Mouse (Mus musculus): ENCODE measurements around the gene Gm45233.
"Not testable (repeated sequence)": the region's sequence is repeated elsewhere in the genome, so short reads cannot be mapped to it uniquely, and the experiment has no call there.

The Gm45233 gene

GRCm38 (mm10) chr7:43443917-43444293 is at the start of gene Gm45233, which contains the start of gene Etfb:
Gene Gm45233, plus strand, starts transcription at chr7:43444128.
Gene Etfb, plus strand, starts transcription at chr7:43444083.
- DNase-seq, result peak; percentile 92 to 94

- no peak for DNase-seq
Measured at GRCm38 (mm10) chr7:43399501-43399900, 44.4 kb upstream of the Gm45233 start.

GRCm38 (mm10) chr7:43402718-43403117 is 41.2 kb upstream of the Gm45233 start:
- DNase-seq, result no peak

- DNase-seq, result no peak
Measured at GRCm38 (mm10) chr7:43407573-43407972, 36.4 kb upstream of the Gm45233 start.

- no peak for DNase-seq
Measured at GRCm38 (mm10) chr7:43408131-43408553, 35.8 kb upstream of the Gm45233 start, which contains the start of gene Siglecg. Gene Siglecg, plus strand, starts transcription at chr7:43408204.

- no peak for DNase-seq
Measured at GRCm38 (mm10) chr7:43409084-43409483, 34.8 kb upstream of the Gm45233 start.

GRCm38 (mm10) chr7:43411724-43412123 is 32.2 kb upstream of the Gm45233 start:
- DNase-seq, result not testable (repeated sequence)

- DNase-seq, result peak in 1 of 2 experiments; percentile 9
Measured at GRCm38 (mm10) chr7:43417298-43417697, 26.6 kb upstream of the Gm45233 start.

- DNase-seq, result peak; percentile 88 to 91
Measured at GRCm38 (mm10) chr7:43422995-43423617, 20.8 kb upstream of the Gm45233 start.

- no peak for DNase-seq
Measured at GRCm38 (mm10) chr7:43423991-43424625, 19.8 kb upstream of the Gm45233 start.

- no peak for DNase-seq
Measured at GRCm38 (mm10) chr7:43427406-43427805, 16.5 kb upstream of the Gm45233 start, which contains the start of gene Lim2. Gene Lim2, plus strand, starts transcription at chr7:43427670.

GRCm38 (mm10) chr7:43429500-43429899 is 14.4 kb upstream of the Gm45233 start:
- no peak for DNase-seq

GRCm38 (mm10) chr7:43432891-43433290 is 11.0 kb upstream of the Gm45233 start:
- DNase-seq, result no peak

GRCm38 (mm10) chr7:43434676-43435075 is 9.3 kb upstream of the Gm45233 start:
- DNase-seq, result no peak

- no peak for DNase-seq
Measured at GRCm38 (mm10) chr7:43436341-43437255, 7.3 kb upstream of the Gm45233 start, which contains the start of gene Nkg7. Gene Nkg7, plus strand, starts transcription at chr7:43437073.

GRCm38 (mm10) chr7:43438611-43439010 is 5.3 kb upstream of the Gm45233 start:
- no peak for DNase-seq

GRCm38 (mm10) chr7:43440482-43440881 is 3.4 kb upstream of the Gm45233 start, which contains the start of gene Cldnd2:
Gene Cldnd2, plus strand, starts transcription at chr7:43440782.
- DNase-seq, result no peak

- no peak for DNase-seq
Measured at GRCm38 (mm10) chr7:43441071-43441470, 2.9 kb upstream of the Gm45233 start.

- no peak for DNase-seq
Measured at GRCm38 (mm10) chr7:43442684-43443083, 1.2 kb upstream of the Gm45233 start.

GRCm38 (mm10) chr7:43443126-43443916 is 607 bp upstream of the Gm45233 start:
- peak; percentile 55 to 64 for DNase-seq

GRCm38 (mm10) chr7:43447801-43448200 is 3.9 kb downstream of the Gm45233 start:
- no peak for DNase-seq

GRCm38 (mm10) chr7:43448246-43448645 is 4.3 kb downstream of the Gm45233 start:
- no peak for DNase-seq
